Mouse (Mus musculus) lung, postnatal 10 days (tissue): ENCODE measurements around the gene Samd13.

Source experiments
- DNase-seq: peaks from one replicate; pipeline ENCODE4 v3.0.0; 2021

Samd13 gene

DNA sequence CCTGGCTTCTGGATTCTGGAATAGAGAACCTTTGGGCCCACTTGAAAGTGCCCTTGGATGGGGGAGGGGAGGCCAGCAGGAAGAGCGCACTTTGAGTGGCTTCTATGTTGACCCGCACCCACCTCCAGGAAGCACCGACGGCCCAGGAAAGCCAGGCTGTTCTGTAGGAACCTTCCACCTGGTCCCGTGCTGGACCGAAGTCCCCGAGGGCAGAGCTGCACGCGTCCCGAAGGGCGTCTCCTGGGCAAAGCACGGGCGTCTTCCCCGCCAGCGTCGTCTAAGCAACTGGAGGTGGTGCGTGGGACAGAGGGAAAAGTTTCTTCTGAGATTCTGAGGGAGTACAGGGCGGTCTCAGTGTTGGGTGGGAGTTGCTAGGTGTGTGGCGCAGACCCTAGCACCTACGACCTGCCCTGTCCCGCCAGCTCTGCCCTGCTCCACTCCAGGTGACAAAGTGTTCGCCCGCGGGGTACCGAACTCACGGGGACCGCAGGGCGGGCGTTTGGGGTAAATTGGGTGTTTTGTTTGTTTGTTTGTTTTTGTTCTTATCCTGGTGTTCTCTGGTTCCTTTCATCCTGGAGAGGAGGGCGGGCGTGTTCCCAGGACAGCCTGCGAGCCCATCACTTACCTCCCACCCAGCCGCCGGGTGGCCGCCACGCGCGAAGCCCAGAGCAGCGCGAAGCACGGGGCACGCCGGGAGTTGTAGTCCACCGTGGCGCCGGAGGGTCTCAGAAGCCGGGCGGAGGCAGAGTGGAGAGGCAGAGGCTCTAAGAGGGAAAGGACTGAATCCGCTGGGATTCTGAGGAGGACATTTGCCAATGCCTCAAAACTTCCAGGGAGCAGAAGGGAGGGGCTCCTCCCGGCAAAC, at the start of gene Samd13:
Gene Samd13, minus strand, starts transcription at position 782 of the 865 bp plus-strand sequence.
- DNase-seq: peak; percentile 75

DNA sequence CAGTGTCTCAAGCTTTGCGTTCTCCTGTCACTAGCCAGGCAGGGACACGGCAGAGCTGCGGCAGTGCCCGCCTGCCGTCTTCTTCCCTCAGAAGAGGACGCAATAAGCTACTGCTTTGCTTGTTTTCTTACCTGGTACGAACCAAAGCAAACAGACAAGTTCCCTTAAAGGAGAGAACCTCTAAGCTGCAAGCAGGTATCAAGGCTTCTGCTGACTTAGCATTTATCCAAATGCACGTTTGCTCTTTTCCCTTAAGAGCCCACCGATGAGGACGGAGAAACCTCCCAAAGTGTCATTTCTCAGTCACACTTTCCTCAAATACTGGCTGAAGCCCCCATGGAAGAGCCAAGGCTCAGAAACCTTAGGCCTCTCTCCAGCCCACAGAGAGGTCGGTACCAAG, 46.1 kb upstream of the Samd13 start:
- DNase-seq: no peak

DNA sequence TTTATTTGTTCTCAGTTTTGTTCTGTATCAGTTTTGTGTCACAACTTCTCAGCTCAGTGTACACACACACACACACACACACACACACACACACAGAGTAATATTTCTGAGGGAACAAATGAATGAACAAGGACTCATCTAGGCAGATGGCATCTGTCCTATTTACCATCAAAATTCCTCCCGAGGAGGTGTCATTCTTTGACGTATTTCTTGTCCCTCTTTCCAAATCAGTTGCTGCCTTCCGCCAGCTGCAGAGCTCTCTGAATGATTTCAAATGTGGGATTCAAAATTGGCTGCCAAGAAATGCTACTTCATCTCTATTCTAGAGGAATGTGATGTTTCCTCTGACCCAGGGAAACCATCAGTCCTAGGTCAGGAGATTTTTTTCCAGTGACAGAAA, 37.6 kb upstream of the Samd13 start:
- DNase-seq: peak; percentile 18

DNA sequence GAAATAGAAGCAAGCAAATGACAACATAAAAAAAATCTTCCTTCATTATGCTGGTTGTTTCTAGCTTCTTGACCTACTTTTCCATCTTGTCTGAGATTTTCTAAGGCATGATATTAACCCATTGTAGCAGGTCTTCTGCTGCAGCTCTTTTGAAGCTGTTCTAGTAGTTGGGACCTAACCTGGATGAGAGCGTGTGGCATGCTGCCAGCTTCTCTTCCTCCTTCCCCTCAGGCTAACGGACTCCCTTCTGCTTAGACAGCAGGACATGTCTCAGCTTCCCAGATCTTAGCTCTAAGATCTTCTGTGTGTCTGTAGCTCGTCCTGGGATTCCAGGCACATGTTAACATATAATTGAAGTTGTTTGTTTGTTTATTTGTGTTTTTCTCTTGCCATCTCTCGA, 34.3 kb upstream of the Samd13 start:
- no peak for DNase-seq

DNA sequence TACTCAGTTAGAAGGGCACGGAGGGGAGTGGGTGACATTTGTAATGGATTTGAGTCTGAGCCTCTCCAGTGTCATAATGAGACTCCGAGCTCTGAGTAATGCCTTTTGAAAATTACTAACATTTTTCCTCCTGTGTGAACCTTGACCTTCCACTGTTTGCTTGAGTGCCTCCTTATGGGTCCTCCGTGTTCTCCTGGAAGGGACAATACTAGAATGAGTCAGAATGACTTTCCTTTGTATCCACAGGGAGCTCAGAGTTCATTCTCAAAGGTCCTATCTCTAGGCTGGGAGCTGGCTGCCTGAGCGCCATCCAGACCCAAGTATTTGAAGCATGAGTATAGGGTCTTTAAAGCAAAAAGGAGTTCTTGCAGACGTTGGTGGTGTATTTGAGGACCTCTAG, 32.9 kb upstream of the Samd13 start:
- DNase-seq: no peak

DNA sequence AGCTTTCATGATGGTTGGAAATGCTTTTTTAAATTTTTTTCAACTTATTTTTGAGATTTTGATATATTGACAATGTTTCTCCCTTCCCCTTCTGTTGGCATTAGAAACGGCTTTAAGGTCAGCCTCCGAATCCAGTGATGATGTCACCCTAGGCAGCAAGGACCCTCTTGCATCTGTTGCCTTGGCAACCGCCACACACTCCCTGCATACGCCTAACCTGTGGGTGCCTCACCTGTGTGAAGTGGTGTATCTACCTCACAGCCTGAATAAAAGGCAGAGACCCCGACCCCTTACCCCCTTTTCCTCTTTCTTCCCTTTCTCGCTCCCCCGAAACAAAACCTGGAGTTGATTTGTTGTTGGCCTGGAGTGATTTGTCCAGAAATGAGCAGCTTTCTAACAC, 26.9 kb upstream of the Samd13 start:
- DNase-seq: no peak

DNA sequence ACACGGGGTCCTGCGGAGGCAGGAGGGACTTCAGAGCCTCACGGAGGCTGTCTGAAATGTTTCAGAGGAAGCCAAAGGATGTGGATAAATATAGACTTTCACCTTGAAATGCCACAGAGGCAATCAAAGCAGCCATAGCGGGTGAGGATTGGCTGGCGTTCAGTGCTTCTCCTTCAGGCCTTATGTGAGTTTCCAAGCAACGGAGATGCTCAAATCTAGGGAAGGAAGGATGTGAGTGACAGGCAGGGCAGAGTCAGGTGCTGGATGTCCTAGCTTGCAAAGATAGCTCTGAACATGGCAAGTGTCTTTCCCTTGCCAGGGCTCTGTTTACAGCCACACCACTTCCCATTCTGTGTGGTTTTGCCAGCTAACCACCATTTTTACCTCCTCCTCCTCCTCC, 26.2 kb upstream of the Samd13 start:
- no peak for DNase-seq

DNA sequence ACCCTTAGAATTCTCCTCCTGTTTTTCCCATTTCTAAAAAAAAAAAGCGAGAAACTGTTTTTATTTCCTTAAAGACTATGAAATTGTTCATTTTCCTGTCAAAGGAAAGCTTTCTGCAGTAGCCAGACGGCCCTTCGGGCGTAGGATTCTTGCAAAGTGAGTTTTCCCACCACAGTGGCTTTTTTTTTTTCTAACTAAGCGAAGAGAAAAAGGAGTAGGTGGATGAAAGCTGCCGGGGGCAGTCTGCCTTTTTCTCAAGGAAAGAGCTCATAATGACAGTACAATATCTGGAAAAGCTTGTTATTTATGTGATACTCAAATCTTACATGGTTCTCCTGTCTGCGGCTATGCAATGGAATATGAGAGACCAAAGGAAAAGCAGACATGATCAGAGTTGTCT, 25.7 kb upstream of the Samd13 start:
- DNase-seq: no peak

DNA sequence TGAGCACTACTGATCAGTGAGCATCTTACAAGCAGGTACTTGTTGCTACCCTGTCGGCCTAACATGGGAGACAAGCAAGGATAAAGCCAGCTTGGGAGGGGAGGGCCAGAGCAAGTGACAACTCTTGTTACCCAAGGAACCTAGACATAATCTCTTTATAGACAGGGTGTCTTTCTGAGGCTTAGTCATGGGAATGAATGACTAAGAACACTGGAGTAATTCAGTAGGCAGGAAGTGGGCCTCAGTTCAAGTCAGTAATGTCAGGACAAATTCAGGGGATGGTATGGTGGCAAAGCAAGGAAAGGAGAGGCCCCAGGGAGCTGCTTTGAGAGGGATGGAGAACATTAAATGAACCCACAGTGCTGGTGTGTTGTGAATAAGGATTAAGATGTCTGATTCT, 23.7 kb upstream of the Samd13 start:
- DNase-seq: no peak

DNA sequence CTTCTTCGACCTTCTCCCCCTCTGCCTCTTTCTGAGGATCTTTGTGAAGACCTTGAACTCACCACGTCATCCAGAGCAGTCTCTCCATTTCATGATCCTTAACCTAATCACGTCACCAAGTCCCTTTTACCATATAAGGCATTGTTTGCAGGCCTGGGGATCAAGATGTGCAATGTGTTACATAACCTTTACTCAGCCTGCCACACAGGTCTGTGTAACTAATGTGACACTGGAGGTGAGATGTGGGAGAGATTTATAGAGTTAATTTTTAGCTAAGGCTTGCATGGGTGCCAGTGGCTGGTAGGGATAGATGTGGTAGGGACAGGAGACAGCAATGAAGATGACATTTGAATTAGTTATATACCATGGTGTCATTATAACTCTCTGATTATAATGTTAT, 23.0 kb upstream of the Samd13 start:
- DNase-seq: no peak

DNA sequence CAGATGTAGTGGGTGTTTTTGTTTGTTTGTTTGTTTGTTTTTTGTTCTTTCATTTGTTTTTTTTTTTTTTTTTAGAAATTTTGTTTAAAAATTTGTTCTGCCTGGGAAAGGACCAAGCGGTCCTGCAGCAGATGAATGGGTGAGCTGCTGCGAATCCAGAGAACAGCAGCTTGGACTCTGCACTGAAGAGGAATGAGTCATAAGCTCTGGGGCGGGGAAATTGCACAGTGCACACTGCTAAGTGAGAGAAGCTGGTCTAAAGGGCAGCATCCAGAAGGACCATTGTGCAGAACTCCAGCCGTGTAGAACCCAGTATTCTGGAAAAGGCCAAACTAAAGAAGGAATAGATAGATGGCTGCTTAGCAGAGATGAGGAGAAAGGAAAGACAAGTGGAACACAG, 18.7 kb upstream of the Samd13 start:
- no peak for DNase-seq

DNA sequence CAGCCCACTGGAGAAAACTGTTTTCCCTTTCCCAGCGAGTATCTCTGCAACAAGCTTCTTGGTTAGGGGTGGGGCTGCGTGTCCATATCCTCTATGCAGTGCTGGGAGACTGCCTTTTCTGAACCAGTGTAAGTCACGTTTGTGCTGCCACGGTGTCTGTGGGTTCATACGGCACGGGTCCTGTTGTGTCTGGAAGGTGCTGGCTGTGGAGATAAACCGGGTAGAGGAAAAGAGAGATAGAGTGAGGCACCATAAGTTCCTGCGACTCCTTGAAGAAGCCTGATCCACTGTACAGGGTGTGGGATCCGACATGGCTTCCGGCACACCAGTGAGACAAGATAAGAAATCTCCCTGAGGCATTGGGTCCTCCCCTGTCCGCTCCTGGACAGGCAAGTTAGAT, 14.7 kb upstream of the Samd13 start:
- DNase-seq: no peak

DNA sequence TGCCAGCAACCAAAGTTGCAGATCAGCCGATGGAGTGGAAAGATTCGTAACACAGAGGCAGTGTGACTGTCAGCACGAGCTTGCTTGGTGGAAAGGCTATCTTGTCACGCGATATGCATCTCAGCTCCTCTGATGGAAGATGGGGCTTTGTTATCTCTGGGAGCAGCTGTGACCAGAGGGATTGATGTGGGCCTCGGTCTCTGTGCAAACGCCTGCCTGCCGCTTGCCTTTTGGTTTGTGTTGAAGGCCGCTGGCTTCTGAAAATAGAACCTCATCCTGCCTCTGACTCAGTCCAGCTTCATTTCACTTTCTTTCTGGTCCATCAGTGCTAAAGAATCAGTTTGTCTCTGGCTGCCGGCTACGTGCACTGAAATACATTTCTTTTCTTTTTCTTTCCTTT, 13.6 kb upstream of the Samd13 start:
- DNase-seq: no peak

DNA sequence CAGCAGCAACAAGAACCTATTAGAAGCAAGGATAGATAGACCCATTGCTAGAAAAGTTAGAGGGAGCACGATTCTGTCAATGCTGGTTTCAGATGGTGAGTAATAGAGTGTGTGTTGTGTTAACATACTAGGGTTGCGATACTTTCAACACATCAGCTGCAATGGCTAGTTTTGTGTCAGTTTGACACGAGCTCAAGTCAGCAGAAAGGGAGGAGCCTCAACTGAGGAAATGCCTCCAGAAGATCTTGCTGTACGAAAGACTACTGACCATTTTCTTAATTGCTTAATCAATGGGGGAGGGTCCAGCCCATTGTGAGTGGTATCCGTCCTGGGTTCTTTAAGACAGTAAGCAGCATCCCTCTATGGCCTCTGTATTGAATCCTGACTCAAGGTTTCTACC, 7.2 kb upstream of the Samd13 start:
- DNase-seq: no peak

DNA sequence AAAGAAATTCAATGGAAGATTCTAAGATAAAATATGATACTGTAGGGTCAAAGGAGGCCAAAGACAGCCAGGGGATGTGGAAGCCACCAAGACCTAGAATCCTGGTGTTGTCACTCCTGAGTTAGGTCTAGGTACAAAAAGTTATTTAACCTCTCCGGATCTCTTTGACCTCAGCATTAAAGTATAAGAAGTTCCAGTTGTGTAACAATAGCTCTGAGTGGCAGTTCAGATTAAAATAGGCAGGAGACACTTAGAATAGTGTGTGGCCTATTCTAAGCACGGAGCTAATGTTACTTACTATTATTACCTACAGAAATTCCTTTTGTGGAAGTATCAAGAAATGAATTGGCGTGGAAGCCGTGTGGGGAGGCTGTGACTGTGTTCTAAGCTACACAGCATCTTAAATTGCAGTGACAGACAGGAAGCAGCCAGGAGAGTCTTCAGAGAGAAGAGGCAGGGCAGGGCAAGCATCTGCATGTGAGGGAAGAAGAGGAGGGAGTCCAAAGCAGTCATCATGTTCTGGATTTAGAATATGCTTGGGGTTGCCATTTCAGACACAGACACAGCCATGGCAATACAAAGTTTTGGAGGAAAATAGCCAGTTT, 1.8 kb upstream of the Samd13 start:
- no peak for DNase-seq

DNA sequence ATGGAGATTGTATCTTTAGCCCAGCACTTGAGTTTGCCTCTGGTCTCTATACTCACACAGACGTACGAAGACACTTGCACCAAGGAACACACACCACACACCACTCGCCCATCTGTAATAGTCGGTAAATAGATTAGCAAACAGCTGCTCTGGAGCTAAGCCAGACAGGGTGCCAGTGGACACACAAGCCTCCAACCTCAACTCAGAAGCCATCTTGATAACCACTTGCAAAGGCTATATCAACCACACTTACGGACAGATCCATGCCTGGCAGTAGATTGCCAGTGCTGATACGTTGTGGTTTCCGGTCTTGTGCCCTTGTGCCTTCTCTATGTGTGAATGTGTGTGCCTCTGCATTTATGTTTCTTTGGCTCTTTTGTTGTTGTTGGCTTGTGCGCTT, 1.0 kb upstream of the Samd13 start:
- DNase-seq: no peak

DNA sequence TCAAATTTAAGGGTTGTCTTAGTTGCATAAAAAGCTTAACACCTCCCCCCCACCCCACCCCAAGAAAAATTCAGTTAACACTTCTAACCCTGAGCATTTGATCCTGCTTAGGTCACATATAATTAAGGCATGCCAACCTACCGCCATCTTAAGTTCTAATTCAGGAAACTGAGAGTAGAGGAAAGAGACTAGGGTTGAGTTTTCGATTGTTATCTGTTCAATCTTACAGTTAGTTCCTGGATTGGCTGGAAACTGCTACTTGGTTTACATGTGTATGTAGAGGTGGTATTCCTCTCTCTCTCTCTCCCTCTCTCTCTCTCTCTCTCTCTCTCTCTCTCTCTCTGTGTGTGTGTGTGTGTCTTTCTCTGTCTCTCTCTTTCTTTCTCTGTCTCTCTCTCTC, 2.3 kb downstream of the Samd13 start:
- no peak for DNase-seq

DNA sequence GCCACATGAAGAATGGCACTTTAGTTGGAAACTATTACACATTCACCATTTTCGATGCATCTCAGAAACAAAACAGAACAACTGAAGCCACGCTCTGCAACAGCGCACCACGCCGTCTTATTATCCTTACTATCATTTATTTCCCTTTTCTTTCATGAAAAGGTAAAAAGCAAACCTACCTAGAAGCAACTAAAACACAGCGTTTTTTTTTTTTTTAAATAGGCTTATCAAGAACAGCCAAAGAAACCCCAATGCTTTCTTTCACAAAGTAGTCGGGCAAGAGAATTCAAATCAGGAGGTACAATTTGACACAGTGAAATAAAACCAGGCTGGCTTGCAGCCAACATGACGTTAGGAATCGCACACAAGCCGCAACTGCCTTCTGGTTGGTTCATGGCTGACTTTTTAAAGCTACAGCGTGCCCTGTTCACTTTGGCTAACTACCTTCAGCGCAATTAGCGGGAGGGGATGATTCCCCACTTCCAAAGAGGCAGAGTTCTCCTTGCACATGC, 3.2 kb downstream of the Samd13 start:
- DNase-seq: peak; percentile 60

DNA sequence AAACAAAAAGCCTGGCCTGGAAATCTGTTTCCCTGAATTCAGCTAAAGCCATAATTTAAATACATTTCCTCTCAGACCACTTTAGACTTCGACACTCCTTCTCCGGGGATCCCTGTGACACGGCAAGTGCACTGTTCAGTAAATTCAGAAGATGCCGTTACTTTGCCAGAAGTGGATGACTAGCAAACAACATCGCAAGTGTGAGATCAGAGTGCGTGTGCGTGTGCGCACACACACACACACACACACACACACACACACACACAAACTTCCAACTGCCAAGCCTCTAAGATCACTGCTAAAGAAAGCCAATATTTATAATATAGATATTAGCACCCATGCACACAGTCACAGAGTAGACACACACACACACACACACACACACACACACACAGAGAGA, 3.7 kb downstream of the Samd13 start:
- DNase-seq: peak; percentile 20

DNA sequence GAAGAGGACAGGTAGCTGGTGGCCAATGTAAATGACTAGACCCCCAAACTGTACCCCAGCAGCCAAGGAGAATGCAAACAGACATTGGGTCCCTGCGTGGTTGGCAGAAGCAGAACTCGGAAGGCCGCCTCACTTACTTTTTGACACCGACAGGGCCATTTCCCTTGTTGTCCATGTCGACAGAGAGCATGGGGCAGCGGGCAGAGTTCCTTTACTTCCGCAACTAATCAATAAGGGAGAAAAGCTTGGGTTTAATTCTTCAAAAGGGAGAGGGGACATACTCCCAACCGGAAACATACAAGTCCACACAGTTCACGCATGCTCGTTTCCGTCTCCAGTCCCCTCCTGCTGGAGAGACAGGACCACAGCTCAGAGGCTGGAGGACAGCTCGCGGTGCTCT, 4.8 kb downstream of the Samd13 start:
- no peak for DNase-seq

DNA sequence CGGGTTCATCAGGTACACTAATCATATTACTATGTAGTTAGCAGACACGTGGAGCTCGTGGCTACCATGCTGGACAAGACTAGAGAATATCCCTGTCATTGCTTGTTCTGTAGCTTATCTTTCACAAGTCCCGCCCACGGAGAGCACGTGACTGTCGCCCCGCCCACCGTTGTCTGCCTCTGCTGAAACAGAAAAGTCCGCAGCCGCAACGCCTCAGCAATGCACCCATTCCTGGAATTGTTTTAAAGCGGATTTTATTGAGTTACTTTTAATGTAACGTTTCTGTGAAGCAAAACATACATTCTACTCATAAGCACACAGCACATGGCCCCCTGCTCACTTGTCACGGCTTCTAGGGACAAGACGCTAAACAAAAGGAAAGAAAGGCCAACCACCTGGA, 5.7 kb downstream of the Samd13 start:
- DNase-seq: no peak

DNA sequence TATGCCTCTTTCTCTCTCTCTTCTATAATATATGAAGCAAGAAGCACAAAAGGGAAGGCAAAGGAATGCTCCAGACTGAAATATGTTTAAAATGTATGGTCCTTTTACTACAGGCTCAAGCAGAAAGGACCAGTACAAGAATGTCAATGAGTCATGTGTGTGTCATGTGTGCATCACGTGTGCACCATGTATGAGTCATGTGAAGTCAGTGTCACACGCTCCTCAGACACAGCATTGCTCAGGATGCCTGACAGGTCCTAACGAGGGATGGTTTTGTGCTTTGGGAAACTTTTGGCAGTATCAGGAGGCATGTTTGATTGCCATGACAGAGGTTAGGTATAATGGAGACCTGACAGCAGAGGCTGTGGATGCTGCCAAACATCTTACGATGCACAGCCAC, 9.2 kb downstream of the Samd13 start:
- no peak for DNase-seq

DNA sequence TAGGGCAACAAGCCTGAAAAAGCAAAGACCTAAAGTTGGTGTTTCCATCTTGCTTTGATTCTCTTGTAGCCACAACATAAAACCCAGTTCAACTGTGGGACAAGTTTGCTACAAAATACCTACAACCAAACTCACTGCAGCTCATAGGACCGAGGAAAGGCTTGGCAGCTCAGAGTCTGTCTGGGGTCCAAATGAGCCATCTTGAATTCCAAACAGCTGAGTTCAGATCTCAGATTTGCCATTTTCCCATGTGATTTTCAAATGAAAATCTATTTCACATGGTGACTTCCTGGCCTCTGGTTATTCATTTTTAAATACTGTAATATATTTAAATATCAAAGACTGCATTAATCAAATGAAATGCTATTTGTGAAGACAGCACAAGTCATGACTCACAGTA, 10.3 kb downstream of the Samd13 start:
- no peak for DNase-seq

DNA sequence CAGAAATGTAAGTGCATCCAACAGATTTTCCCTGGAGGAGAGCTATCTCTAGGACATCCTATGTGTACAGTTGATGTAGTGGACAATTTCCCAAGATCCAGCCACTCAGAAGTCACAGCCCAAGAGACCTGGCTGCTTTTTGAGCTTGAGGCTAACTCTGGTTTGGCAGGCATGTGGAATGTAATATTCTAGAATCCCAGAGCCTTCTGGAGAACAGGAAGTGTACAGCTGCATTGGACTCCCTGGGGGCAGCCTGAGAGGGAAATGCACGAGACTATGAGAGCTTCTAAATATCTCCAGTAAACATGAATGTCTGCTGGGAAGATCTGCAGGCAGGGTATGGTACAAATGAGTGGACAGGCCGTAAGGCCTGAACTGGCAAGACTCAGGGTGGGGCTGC, 14.3 kb downstream of the Samd13 start:
- DNase-seq: no peak

DNA sequence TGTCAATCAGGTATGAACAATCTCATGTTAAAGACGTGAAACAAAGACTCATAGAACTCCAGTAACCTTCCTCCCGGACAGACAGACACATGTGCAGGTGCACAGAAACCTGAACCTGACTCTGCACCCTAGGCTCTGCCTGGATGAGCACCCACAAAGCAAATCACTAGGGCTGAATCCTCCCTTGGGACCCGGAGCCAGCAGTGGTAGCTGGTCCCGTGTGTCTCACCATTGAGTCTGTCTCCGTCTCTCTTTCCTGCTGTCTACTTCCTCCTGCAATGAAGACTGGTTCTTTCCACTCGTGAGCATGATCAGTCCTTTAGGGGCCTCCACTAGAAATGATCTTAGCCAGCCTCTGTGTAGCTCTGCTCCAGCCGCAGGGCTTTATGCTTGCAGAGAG, 23.5 kb downstream of the Samd13 start:
- no peak for DNase-seq
